9 mouse cellular contexts compared by ENCODE assay signal in genomic region chr1:37272464-37272863, GRCm38 (mm10). TPM values are rescaled to one million over a fixed set of nuclear protein-coding genes. Genes with fewer than 3 reads are reported as not detected.
DNase-seq lines count a peak whose midpoint lies in the region; ATAC-seq and TF ChIP-seq lines count a peak whose summit lies in the region.
"Had no signal": no experiment of that assay in that cellular context is flagged by ENCODE, and none has a peak within 500 bp of the region (broad histone marks: within the 10 kb centered on the region; RNA-seq: fewer than 3 reads in every experiment).

No protein-coding gene starts in this region.

- ATAC-seq in cerebellum, adult (ENCODE audit: insufficient number of reproducible peaks, low FRiP score, low TSS enrichment): peak; percentile 72; the same call in 1 of the 2 replicates
- peak; percentile 55 for ATAC-seq in forebrain, postnatal 0 days
- peak; percentile 75 for ATAC-seq in hindbrain, embryonic 15.5 days (ENCODE audit: low FRiP score, low read depth)

- H3K9ac ChIP-seq in forebrain, postnatal 0 days: no peak overlapping the region
- no peak overlapping the region for H3K9ac ChIP-seq in hindbrain, embryonic 15.5 days
- H3K9ac ChIP-seq: embryonic facial prominence, embryonic 15.5 days had no signal

- no peak overlapping the region for H3K4me3 ChIP-seq in forebrain, postnatal 0 days (ENCODE audit: low read depth, low read length)
- no peak overlapping the region for H3K4me3 ChIP-seq in hindbrain, embryonic 15.5 days
- H3K4me3 ChIP-seq in midbrain, embryonic 10.5 days: no peak overlapping the region
- H3K4me3 ChIP-seq: embryonic facial prominence, embryonic 15.5 days had no signal

- WGBS in forebrain, postnatal 0 days: 4% methylated on average over 7 of the region's 7 CpGs
- WGBS in hindbrain, embryonic 15.5 days: 9% methylated on average over 7 of the region's 7 CpGs
- 9% methylated on average over 7 of the region's 7 CpGs for WGBS in midbrain, embryonic 10.5 days

- no peak overlapping the region for H3K27ac ChIP-seq in forebrain, postnatal 0 days (ENCODE audit: low read depth, low read length)
- no peak overlapping the region for H3K27ac ChIP-seq in hindbrain, embryonic 15.5 days (replicated peaks)
- H3K27ac ChIP-seq in midbrain, embryonic 10.5 days (replicated peaks): no peak overlapping the region
- H3K27ac ChIP-seq: embryonic facial prominence, embryonic 15.5 days had no signal

- DNase-seq in spleen, adult 18-20 months: peak; percentile 12 to 53
- no peak for DNase-seq in spleen, adult 12 weeks (ENCODE audit: low spot score)
- peak; percentile 87 for DNase-seq in forebrain, postnatal 0 days
- DNase-seq in left cerebral cortex, adult 11 months (ENCODE audit: low spot score): peak; percentile 59
- peak; percentile 55 for DNase-seq in midbrain, embryonic 10.5 days (ENCODE audit: low spot score)
- peak; percentile 41 to 48 for DNase-seq in spleen, postnatal 36 days (ENCODE audit: low spot score in 2 of 2)

- H3K9me3 ChIP-seq in forebrain, postnatal 0 days (ENCODE audit: low read length): no peaks in the 10 kb centered on the region
- no peaks in the 10 kb centered on the region for H3K9me3 ChIP-seq in hindbrain, embryonic 15.5 days
- no peaks in the 10 kb centered on the region for H3K9me3 ChIP-seq in midbrain, embryonic 10.5 days (replicated peaks)
- H3K9me3 ChIP-seq: embryonic facial prominence, embryonic 15.5 days had no signal

- no peak overlapping the region for H3K4me2 ChIP-seq in forebrain, postnatal 0 days (ENCODE audit: low read depth)
- H3K4me2 ChIP-seq in hindbrain, embryonic 15.5 days: no peak overlapping the region
- H3K4me2 ChIP-seq: embryonic facial prominence, embryonic 15.5 days had no signal

- H3K4me1 ChIP-seq in forebrain, postnatal 0 days (ENCODE audit: insufficient read depth): no peaks in the 10 kb centered on the region
- no peaks in the 10 kb centered on the region for H3K4me1 ChIP-seq in hindbrain, embryonic 15.5 days (replicated peaks)
- no peaks in the 10 kb centered on the region for H3K4me1 ChIP-seq in midbrain, embryonic 10.5 days
- H3K4me1 ChIP-seq: embryonic facial prominence, embryonic 15.5 days had no signal

- no peaks in the 10 kb centered on the region; the same call in 1 of the 2 replicates for H3K27me3 ChIP-seq in forebrain, postnatal 0 days (ENCODE audit: insufficient read depth, low read length)
- H3K27me3 ChIP-seq in hindbrain, embryonic 15.5 days: no peaks in the 10 kb centered on the region
- no peaks in the 10 kb centered on the region for H3K27me3 ChIP-seq in midbrain, embryonic 10.5 days (ENCODE audit: low read depth, poor library complexity, severe bottlenecking)

- peak; percentile 96 for TF ChIP-seq CTCF in forebrain, postnatal 0 days (IDR thresholded peaks at IDR 0.05; ENCODE audit: low read depth)

- no peaks in the 10 kb centered on the region for H3K36me3 ChIP-seq in forebrain, postnatal 0 days (ENCODE audit: insufficient read depth)
- H3K36me3 ChIP-seq in hindbrain, embryonic 15.5 days: no peaks in the 10 kb centered on the region
- no peaks in the 10 kb centered on the region for H3K36me3 ChIP-seq in midbrain, embryonic 10.5 days
- H3K36me3 ChIP-seq: embryonic facial prominence, embryonic 15.5 days had no signal

RNA-seq across cellular contexts. Expression of gene Inpp4a, which starts 27.2 kb away (rescaled TPM):
- total RNA-seq in forebrain, postnatal 0 days (2014; rRNA removed): 34.3 and 41.2 TPM in 2 replicates
- polyA plus RNA-seq in forebrain, postnatal 0 days (2015; fragmentation: Nextera tagmentation; extraction: Ambion mirVana): 52.0 and 72.1 TPM in 2 replicates
- 69.9 and 73.5 TPM in 2 replicates for polyA plus RNA-seq in hindbrain, embryonic 15.5 days (2015; fragmentation: Nextera tagmentation; extraction: Ambion mirVana)
- 11.9 and 17.4 TPM in 2 replicates for polyA plus RNA-seq in midbrain, embryonic 10.5 days (2016; fragmentation: Nextera tagmentation; extraction: Ambion mirVana)

RNA-seq across cellular contexts. Expression of gene Cnga3, which starts 58.2 kb away (rescaled TPM):
- 0.15 and 1.8 TPM in 2 replicates for total RNA-seq in forebrain, postnatal 0 days (2014; rRNA removed)
- polyA plus RNA-seq in forebrain, postnatal 0 days (2015; fragmentation: Nextera tagmentation; extraction: Ambion mirVana): 0.18 and 0.52 TPM in 2 replicates
- polyA plus RNA-seq in hindbrain, embryonic 15.5 days (2015; fragmentation: Nextera tagmentation; extraction: Ambion mirVana): 0.09 TPM in 1 of 2 replicates, not detected in the other
- not detected in 2 replicates for polyA plus RNA-seq in midbrain, embryonic 10.5 days (2016; fragmentation: Nextera tagmentation; extraction: Ambion mirVana)
